8 mouse cellular contexts compared by ENCODE assay signal in the genomic region with DNA sequence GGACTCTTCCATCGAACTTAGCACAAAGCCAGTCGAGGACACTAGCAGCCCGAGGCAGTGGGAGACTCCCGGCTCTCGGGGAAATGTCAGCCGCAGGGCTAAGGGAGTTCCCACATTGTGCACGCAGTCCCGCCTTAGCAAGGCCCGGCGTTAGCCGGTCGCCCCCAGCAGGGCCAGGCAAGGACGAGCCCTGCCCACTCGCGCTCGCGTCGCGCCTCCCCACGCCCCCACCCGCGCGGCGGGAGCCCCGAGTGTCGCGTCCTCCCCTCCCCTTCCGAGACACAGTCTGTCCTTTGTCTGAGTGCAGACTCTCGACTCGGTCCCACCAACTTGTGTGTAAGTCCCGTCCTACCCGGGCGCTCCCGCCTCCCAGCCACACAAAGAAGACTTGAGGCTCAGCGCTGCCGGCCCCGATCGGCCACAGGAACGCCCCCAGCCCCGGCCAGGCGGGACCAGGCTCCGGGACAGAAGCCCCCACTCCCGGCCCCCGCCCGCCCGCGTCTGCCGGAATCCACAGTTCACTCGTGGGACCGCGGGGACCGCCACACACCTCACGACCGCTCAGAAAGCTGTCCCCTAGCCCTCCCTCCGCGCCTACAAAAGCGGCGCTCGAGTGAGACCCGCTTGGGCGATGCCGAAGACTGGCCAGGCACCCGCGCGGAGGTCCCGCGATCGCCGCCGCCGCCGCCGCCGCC. TPM values are rescaled to one million over a fixed set of nuclear protein-coding genes. Genes with fewer than 3 reads are reported as not detected.
DNase-seq lines count a peak whose midpoint lies in the region; ATAC-seq and TF ChIP-seq lines count a peak whose summit lies in the region.

No protein-coding gene starts in this region.

- no peaks in the 10 kb centered on the region for H3K4me1 ChIP-seq in cortical plate, adult 2 months (ENCODE audit: control insufficient read depth, insufficient read depth, low read length)

- no peak for TF ChIP-seq CTCF in cortical plate, adult 2 months (IDR thresholded peaks at IDR 0.05; ENCODE audit: extremely low read depth, insufficient read depth, low read length)

- intact Hi-C loops in left cerebral cortex, postnatal 10 days (cut with DNase I) = no loop called here

- H3K4me3 ChIP-seq in cortical plate, adult 2 months (ENCODE audit: insufficient read depth, low read length) = peak overlapping the region; percentile 50

- DNase-seq in gastrocnemius, adult 8-10 months (ENCODE audit: low spot score in 2 of 2) = peak; percentile 35 to 48
- DNase-seq in left cerebral cortex, postnatal 10 days (ENCODE audit: extremely low spot score in 1 of 2, low spot score in 2 of 2) = peak; percentile 37 to 81
- peak; percentile 57 for DNase-seq in right cerebral cortex, postnatal 14 days
- DNase-seq in urinary bladder, postnatal 25 days (ENCODE audit: low spot score) = peak; percentile 65

- H3K27ac ChIP-seq in cortical plate, adult 2 months (ENCODE audit: insufficient read depth, low read length) = no peak overlapping the region

- peak; percentile 40 for ATAC-seq in activated CD4-positive, CD25-positive, alpha-beta regulatory T cell, adult 4 months
- ATAC-seq in inflammation-experienced regulatory T-cells, adult 6 months = peak; percentile 29
- ATAC-seq in megakaryocyte progenitor cell, adult 5-6 weeks (replicated peaks; ENCODE audit: poor library complexity) = peak; percentile 30

- no peak for TF ChIP-seq POLR2A in cortical plate, adult 2 months (IDR thresholded peaks at IDR 0.05; ENCODE audit: extremely low read depth, insufficient read depth, low read length)

RNA-seq across cellular contexts. Expression of gene Ezh2, which starts 0.9 kb away (rescaled TPM):
- polyA plus RNA-seq in activated CD4-positive, CD25-positive, alpha-beta regulatory T cell, adult 4 months (2017; shearing (Covaris generic)) = 10 to 100 TPM; 47.7 to 50.9 TPM
- polyA plus RNA-seq in cortical plate, adult 2 months (2012; rRNA removed) = 16.3 and 16.6 TPM in 2 replicates
- 1 to 10 TPM; 6.3 to 7.3 (median 6.6) TPM for total RNA-seq in gastrocnemius, adult 8-10 months (2022)
- polyA plus RNA-seq in inflammation-experienced regulatory T-cells, adult 6 months (2017; shearing (Covaris generic)) = 10 to 100 TPM; 41.2 to 67.6 (median 43.2) TPM
- total RNA-seq in left cerebral cortex, postnatal 10 days (2021) = 10 to 100 TPM; 18.8 to 19.7 TPM
- total RNA-seq in megakaryocyte progenitor cell, adult 5-6 weeks (2015) = 262 and 287 TPM in 2 replicates
- total RNA-seq in megakaryocyte progenitor cell, adult 5-6 weeks (2017) = 166 and 170 TPM in 2 replicates

Comparison
In these comparisons a context has a peak if more than half of its experiments do, and no peak if none do; other contexts are left out.
1. RNA of gene Ezh2, which starts 0.9 kb away (total RNA-seq): 166 to 287 TPM in megakaryocyte progenitor cell, adult 5-6 weeks; 18.8 to 19.7 TPM in left cerebral cortex, postnatal 10 days and 6.3 to 7.3 TPM in gastrocnemius, adult 8-10 months; every median in the first group is over 4 times any median in the second.
2. Peak in every context shown above with its lines, with median percentiles within 50 percentile points of each other: ATAC-seq and DNase-seq.